Mouse (Mus musculus): ENCODE measurements at regions not wholly inside any gene's neighbourhood (a gene's known extent, or its start where the extent isn't known, plus 50 kb on each side); places are given as distances from the start of the nearest gene placed in this dataset.

DNA sequence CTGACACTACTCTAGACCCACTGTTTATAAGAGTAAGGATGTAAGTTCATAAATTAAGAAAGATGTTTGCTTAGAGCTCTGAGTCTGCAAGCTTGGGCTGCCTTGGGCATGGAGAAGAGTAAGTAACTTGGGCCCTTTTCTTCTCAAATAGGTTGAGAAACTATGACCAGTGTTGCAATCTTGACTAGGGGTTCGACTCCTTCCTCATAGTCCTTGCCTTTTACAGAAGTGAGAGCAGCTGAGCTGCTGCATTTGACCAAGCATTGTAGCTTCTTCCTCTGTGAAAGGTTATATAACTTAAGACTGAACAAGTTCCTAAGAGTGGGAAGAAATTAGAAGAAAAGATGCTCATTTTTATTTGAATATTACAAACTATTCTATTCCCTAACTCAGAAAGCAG, 693.5 kb downstream of the Cypt12 start:
- no peak for TF ChIP-seq EP300 (IDR thresholded peaks at IDR 0.05)
- TF ChIP-seq CTCF (IDR thresholded peaks at IDR 0.05) = no peak
